Mouse (Mus musculus) lung, embryonic 14.5 days (tissue): ENCODE measurements around the gene Homer1. TPM values are rescaled to one million over a fixed set of nuclear protein-coding genes. Genes with fewer than 3 reads are reported as not detected.

Experiments
- ATAC-seq: fragments of 200-750 bp; cut with Nextera tagmentation; 2 replicates; pipeline ENCODE4 v1.8.0; 2017; ENCODE audit warnings: mild to moderate bottlenecking, moderate TSS enrichment, moderate library complexity; ENCODE audit not compliant: insufficient read depth
- DNase-seq: peaks from one replicate; pipeline ENCODE4 v3.0.0-alpha.2; 2015
- H3K27ac ChIP-seq: fragments of 300-500 bp; sonication (generic); 2 replicates; pipeline ENCODE4 v1.5.1; 2014; ENCODE audit warnings: low read depth, mild to moderate bottlenecking, moderate library complexity
- H3K27me3 ChIP-seq: fragments of 300-500 bp; sonication (generic); 2 replicates; pipeline ENCODE4 v1.6.1; 2014; ENCODE audit warnings: low read length, control low read depth; ENCODE audit not compliant: insufficient read depth
- H3K36me3 ChIP-seq: fragments of 300-500 bp; sonication (generic); 2 replicates; pipeline ENCODE4 v1.6.1; 2014; ENCODE audit warnings: control low read depth; ENCODE audit not compliant: insufficient read depth
- H3K4me1 ChIP-seq: fragments of 300-500 bp; sonication (generic); 2 replicates; pipeline ENCODE4 v1.6.1; 2014; ENCODE audit warnings: antibody characterized with exemption, control low read depth; ENCODE audit not compliant: insufficient read depth
- H3K4me2 ChIP-seq: fragments of 300-500 bp; sonication (generic); 2 replicates; pipeline ENCODE4 v1.6.1; 2014; ENCODE audit warnings: mild to moderate bottlenecking
- H3K4me3 ChIP-seq: fragments of 300-500 bp; sonication (generic); 2 replicates; pipeline ENCODE4 v1.5.1; 2014; ENCODE audit warnings: low read depth, low read length
- H3K9ac ChIP-seq: fragments of 300-500 bp; sonication (generic); 2 replicates; pipeline ENCODE4 v1.6.1; 2014
- H3K9me3 ChIP-seq: fragments of 300-500 bp; sonication (generic); 2 replicates; pipeline ENCODE4 v1.6.1; 2016; ENCODE audit warnings: low read depth, low read length, control low read depth
- CTCF ChIP-seq: IDR thresholded peaks from 2 replicates; pipeline ENCODE4 v1.5.1; 2016; ENCODE audit warnings: antibody characterized with exemption, low read depth
- WGBS: fragments of 180-500 bp; shearing (Covaris S2); extraction: QIAGEN DNeasy Blood & Tissue Kit; methylation state at CpG from one replicate; pipeline ENCODE4 v1.1.7; 2014; 5-methylcytosine and 5-hydroxymethylcytosine counted together
- polyA plus RNA-seq: library from polyadenylated mRNA; unstranded; fragments of >200 nt; fragmentation: Nextera tagmentation; extraction: Ambion mirVana; gene quantifications from 2 replicates; pipeline ENCODE4 v1.2.1, GENCODE M21; 2014

Homer1 gene
- polyA plus RNA-seq, 1 experiment from 2014 or later: 5.8 TPM

- Histone ChIP-seq H3K36me3 (no peaks in the 10 kb centered on the region), H3K9ac (no peak overlapping the region), H3K27me3 (no peaks in the 10 kb centered on the region), H3K9me3 (no peaks in the 10 kb centered on the region), H3K4me1 (no peaks in the 10 kb centered on the region), H3K4me2 (no peak overlapping the region), H3K4me3 (no peak overlapping the region), H3K27ac (no peak overlapping the region)
- ATAC-seq (no peak), DNase-seq (no peak)
- 0 out of 2 replicates have a peak, but pooled peaks have one; percentile 5 for TF ChIP-seq CTCF
- 75% methylated on average over 3 of the region's 3 CpGs for WGBS
Measured at GRCm38 (mm10) chr13:93335337-93335736, 35.9 kb downstream of the Homer1 start.

GRCm38 (mm10) chr13:93338394-93338793 is 39.0 kb downstream of the Homer1 start:
- Histone ChIP-seq H3K27ac (no peak overlapping the region), H3K36me3 (no peaks in the 10 kb centered on the region)

GRCm38 (mm10) chr13:93340555-93341278 is 41.3 kb downstream of the Homer1 start:
- peak; percentile 14 for DNase-seq
- 69% methylated on average over 3 of the region's 3 CpGs for WGBS

More at GRCm38 (mm10) chr13:93338394-93338793, 39.0 kb downstream of the Homer1 start:
- H3K4me3 ChIP-seq: no peak overlapping the region
- H3K4me1 ChIP-seq: no peaks in the 10 kb centered on the region
- no peaks in the 10 kb centered on the region for H3K27me3 ChIP-seq
- no peak for TF ChIP-seq CTCF
- H3K4me2 ChIP-seq: no peak overlapping the region
- WGBS: 25% methylated on average over 5 of the region's 5 CpGs
- no peak overlapping the region for H3K9ac ChIP-seq
- DNase-seq (no peak), ATAC-seq (no peak; the same call in 1 of the 2 replicates)
- H3K9me3 ChIP-seq: no peaks in the 10 kb centered on the region

GRCm38 (mm10) chr13:93342641-93343040 is 43.2 kb downstream of the Homer1 start:
- WGBS: 81% methylated on average over 5 of the region's 5 CpGs
- no peak overlapping the region for H3K4me3 ChIP-seq
- H3K9ac ChIP-seq: no peak overlapping the region
- DNase-seq: no peak
- no peak for ATAC-seq
- H3K27ac ChIP-seq: no peak overlapping the region
- no peaks in the 10 kb centered on the region for H3K27me3 ChIP-seq
- no peak overlapping the region for H3K4me2 ChIP-seq
- no peak for TF ChIP-seq CTCF
- H3K36me3 ChIP-seq: 0 out of 2 replicates have a peak, but pooled peaks cover 2% of the 10 kb centered on the region
- H3K9me3 ChIP-seq: no peaks in the 10 kb centered on the region
- no peaks in the 10 kb centered on the region for H3K4me1 ChIP-seq

More at GRCm38 (mm10) chr13:93340555-93341278, 41.3 kb downstream of the Homer1 start:
- Histone ChIP-seq H3K4me1 (no peaks in the 10 kb centered on the region), H3K9ac (no peak overlapping the region), H3K4me2 (no peak overlapping the region), H3K9me3 (no peaks in the 10 kb centered on the region), H3K36me3 (0 out of 2 replicates have a peak, but pooled peaks cover 2% of the 10 kb centered on the region), H3K27ac (no peak overlapping the region), H3K4me3 (no peak overlapping the region), H3K27me3 (no peaks in the 10 kb centered on the region)
- no peak for TF ChIP-seq CTCF
- ATAC-seq: no peak

- Histone ChIP-seq H3K27ac (no peak overlapping the region), H3K9me3 (no peaks in the 10 kb centered on the region), H3K9ac (no peak overlapping the region), H3K36me3 (0 out of 2 replicates have a peak, but pooled peaks cover 2% of the 10 kb centered on the region), H3K4me1 (no peaks in the 10 kb centered on the region), H3K4me3 (no peak overlapping the region), H3K27me3 (no peaks in the 10 kb centered on the region), H3K4me2 (no peak overlapping the region)
- TF ChIP-seq CTCF: no peak
- 83% methylated on average over 1 of the region's 1 CpGs for WGBS
- ATAC-seq (no peak), DNase-seq (no peak)
Measured at GRCm38 (mm10) chr13:93344395-93344794, 45.0 kb downstream of the Homer1 start.

- H3K36me3 ChIP-seq: peaks cover 5% of the 10 kb centered on the region; the same call in 1 of the 2 replicates
- no peaks in the 10 kb centered on the region for H3K27me3 ChIP-seq
- no peak overlapping the region for H3K4me2 ChIP-seq
- H3K4me3 ChIP-seq: no peak overlapping the region
- H3K4me1 ChIP-seq: no peaks in the 10 kb centered on the region
- 76% methylated on average over 3 of the region's 3 CpGs for WGBS
- no peak overlapping the region for H3K9ac ChIP-seq
- no peaks in the 10 kb centered on the region for H3K9me3 ChIP-seq
- no peak for TF ChIP-seq CTCF
- ATAC-seq (no peak), DNase-seq (no peak)
- no peak overlapping the region for H3K27ac ChIP-seq
Measured at GRCm38 (mm10) chr13:93345854-93346253, 46.4 kb downstream of the Homer1 start.

- Histone ChIP-seq H3K9me3 (no peaks in the 10 kb centered on the region), H3K27me3 (no peaks in the 10 kb centered on the region), H3K4me2 (no peak overlapping the region), H3K9ac (no peak overlapping the region), H3K4me1 (no peaks in the 10 kb centered on the region), H3K36me3 (peaks cover 3% of the 10 kb centered on the region; the same call in 1 of the 2 replicates), H3K4me3 (no peak overlapping the region), H3K27ac (no peak overlapping the region)
- TF ChIP-seq CTCF: no peak
- ATAC-seq: no peak
- 76% methylated on average over 2 of the region's 2 CpGs for WGBS
- no peak for DNase-seq
Measured at GRCm38 (mm10) chr13:93352030-93352429, 52.6 kb downstream of the Homer1 start.
